Mouse (Mus musculus): ENCODE results near the gene Tcte1. TPM values are rescaled to one million over a fixed set of nuclear protein-coding genes. Genes with fewer than 3 reads are reported as not detected.

The Tcte1 gene
- polyA plus RNA-seq (2014; fragmentation: Nextera tagmentation; extraction: Ambion mirVana) = 1.7 and 2.0 TPM in 2 replicates

GRCm38 (mm10) chr17:45523263-45523662, at the start of gene Tcte1:
Gene Tcte1, plus strand, starts transcription at chr17:45523434.
- DNase-seq (ENCODE audit: low spot score, missing footprints) (peak; percentile 96), ATAC-seq (ENCODE audit: low FRiP score) (peak; percentile 90)
- H3K4me3 ChIP-seq (ENCODE audit: low read depth, low read length) = peak within 1 kb of the TSS; percentile 37
- H3K9me3 ChIP-seq (ENCODE audit: control insufficient read depth, low read length) = no peaks in the 10 kb centered on the region
- H3K4me2 ChIP-seq = peak within 1 kb of the TSS; percentile 77
- H3K9ac ChIP-seq (ENCODE audit: low read length) = peak within 1 kb of the TSS; percentile 75
- no peak within 1 kb of the TSS for H3K27ac ChIP-seq (ENCODE audit: low read depth, low read length)
- H3K4me1 ChIP-seq (ENCODE audit: control insufficient read depth, insufficient read depth, low read length) = peaks cover 6% of the 10 kb centered on the region
- H3K36me3 ChIP-seq (ENCODE audit: control insufficient read depth, insufficient read depth, low read length) = 0 out of 2 replicates have a peak, but pooled peaks cover 2% of the 10 kb centered on the region
- under 1% methylated on average over 21 of the region's 21 CpGs for WGBS
- H3K27me3 ChIP-seq (ENCODE audit: control insufficient read depth, insufficient read depth, low read length) = peaks cover 4% of the 10 kb centered on the region; the same call in 1 of the 2 replicates

- H3K9me3 ChIP-seq (ENCODE audit: control insufficient read depth, low read length) = no peaks in the 10 kb centered on the region
- H3K27ac ChIP-seq (ENCODE audit: low read depth, low read length) = no peak overlapping the region
- WGBS = 75% methylated on average over 6 of the region's 6 CpGs
- H3K27me3 ChIP-seq (ENCODE audit: control insufficient read depth, insufficient read depth, low read length) = peaks cover 5% of the 10 kb centered on the region; the same call in 1 of the 2 replicates
- H3K4me1 ChIP-seq (ENCODE audit: control insufficient read depth, insufficient read depth, low read length) = peaks cover 4% of the 10 kb centered on the region; the same call in 1 of the 2 replicates
- no peak overlapping the region for H3K4me3 ChIP-seq (ENCODE audit: low read depth, low read length)
- no peaks in the 10 kb centered on the region for H3K36me3 ChIP-seq (ENCODE audit: control insufficient read depth, insufficient read depth, low read length)
- DNase-seq (ENCODE audit: low spot score, missing footprints) (no peak), ATAC-seq (ENCODE audit: low FRiP score) (no peak)
- H3K4me2 ChIP-seq = no peak overlapping the region
- H3K9ac ChIP-seq (ENCODE audit: low read length) = no peak overlapping the region
These were observed 49.6 kb upstream of the Tcte1 start for GRCm38 (mm10) chr17:45473667-45474066.

- peak; percentile 28; the same call in 1 of the 2 replicates for ATAC-seq (ENCODE audit: low FRiP score)
- 76% methylated on average over 8 of the region's 8 CpGs for WGBS
- peaks cover 5% of the 10 kb centered on the region; the same call in 1 of the 2 replicates for H3K27me3 ChIP-seq (ENCODE audit: control insufficient read depth, insufficient read depth, low read length)
- peak overlapping the region; percentile 30; the same call in 1 of the 2 replicates for H3K4me3 ChIP-seq (ENCODE audit: low read depth, low read length)
- H3K36me3 ChIP-seq (ENCODE audit: control insufficient read depth, insufficient read depth, low read length) = no peaks in the 10 kb centered on the region
- peaks cover 4% of the 10 kb centered on the region; the same call in 1 of the 2 replicates for H3K4me1 ChIP-seq (ENCODE audit: control insufficient read depth, insufficient read depth, low read length)
- peak overlapping the region; percentile 61 for H3K4me2 ChIP-seq
- H3K9ac ChIP-seq (ENCODE audit: low read length) = no peak overlapping the region; the same call in 1 of the 2 replicates
- H3K9me3 ChIP-seq (ENCODE audit: control insufficient read depth, low read length) = no peaks in the 10 kb centered on the region
- DNase-seq (ENCODE audit: low spot score, missing footprints) = no peak
- H3K27ac ChIP-seq (ENCODE audit: low read depth, low read length) = no peak overlapping the region
These were observed 49.1 kb upstream of the Tcte1 start for GRCm38 (mm10) chr17:45474146-45474545.

- H3K9ac ChIP-seq (ENCODE audit: low read length) = peak within 1 kb of the TSS; percentile 58
- no peaks in the 10 kb centered on the region for H3K36me3 ChIP-seq (ENCODE audit: control insufficient read depth, insufficient read depth, low read length)
- no peak within 1 kb of the TSS for H3K27ac ChIP-seq (ENCODE audit: low read depth, low read length)
- peaks cover 4% of the 10 kb centered on the region; the same call in 1 of the 2 replicates for H3K4me1 ChIP-seq (ENCODE audit: control insufficient read depth, insufficient read depth, low read length)
- peak; percentile 83 for ATAC-seq (ENCODE audit: low FRiP score)
- 7% methylated on average over 30 of the region's 30 CpGs for WGBS
- no peaks in the 10 kb centered on the region for H3K9me3 ChIP-seq (ENCODE audit: control insufficient read depth, low read length)
- H3K27me3 ChIP-seq (ENCODE audit: control insufficient read depth, insufficient read depth, low read length) = peaks cover 5% of the 10 kb centered on the region; the same call in 1 of the 2 replicates
- H3K4me3 ChIP-seq (ENCODE audit: low read depth, low read length) = peak within 1 kb of the TSS; percentile 30
- peak; percentile 92 for DNase-seq (ENCODE audit: low spot score, missing footprints)
- peak within 1 kb of the TSS; percentile 61 for H3K4me2 ChIP-seq
These were observed 48.4 kb upstream of the Tcte1 start, which contains the start of gene Spats1 for GRCm38 (mm10) chr17:45474669-45475465. Gene Spats1, minus strand, starts transcription at chr17:45475415.

- no peak overlapping the region for H3K4me3 ChIP-seq (ENCODE audit: low read depth, low read length)
- peaks cover 5% of the 10 kb centered on the region; the same call in 1 of the 2 replicates for H3K27me3 ChIP-seq (ENCODE audit: control insufficient read depth, insufficient read depth, low read length)
- WGBS = 21% methylated on average over 12 of the region's 12 CpGs
- no peak overlapping the region for H3K27ac ChIP-seq (ENCODE audit: low read depth, low read length)
- ATAC-seq (ENCODE audit: low FRiP score) (peak; percentile 51; the same call in 1 of the 2 replicates), DNase-seq (ENCODE audit: low spot score, missing footprints) (peak; percentile 98)
- no peaks in the 10 kb centered on the region; the same call in 1 of the 2 replicates for H3K9me3 ChIP-seq (ENCODE audit: control insufficient read depth, low read length)
- no peak overlapping the region for H3K4me2 ChIP-seq
- peaks cover 4% of the 10 kb centered on the region; the same call in 1 of the 2 replicates for H3K4me1 ChIP-seq (ENCODE audit: control insufficient read depth, insufficient read depth, low read length)
- no peaks in the 10 kb centered on the region for H3K36me3 ChIP-seq (ENCODE audit: control insufficient read depth, insufficient read depth, low read length)
- no peak overlapping the region for H3K9ac ChIP-seq (ENCODE audit: low read length)
These were observed 44.9 kb upstream of the Tcte1 start for GRCm38 (mm10) chr17:45478234-45478825.

GRCm38 (mm10) chr17:45480429-45480828, 42.8 kb upstream of the Tcte1 start:
- Histone ChIP-seq H3K9ac (ENCODE audit: low read length) (no peak overlapping the region), H3K4me3 (ENCODE audit: low read depth, low read length) (no peak overlapping the region), H3K9me3 (ENCODE audit: control insufficient read depth, low read length) (no peaks in the 10 kb centered on the region; the same call in 1 of the 2 replicates), H3K27ac (ENCODE audit: low read depth, low read length) (no peak overlapping the region), H3K36me3 (ENCODE audit: control insufficient read depth, insufficient read depth, low read length) (no peaks in the 10 kb centered on the region), H3K4me1 (ENCODE audit: control insufficient read depth, insufficient read depth, low read length) (no peaks in the 10 kb centered on the region), H3K4me2 (no peak overlapping the region), H3K27me3 (ENCODE audit: control insufficient read depth, insufficient read depth, low read length) (peaks cover 3% of the 10 kb centered on the region; the same call in 1 of the 2 replicates)
- 45% methylated on average over 2 of the region's 2 CpGs for WGBS
- no peak for DNase-seq (ENCODE audit: low spot score, missing footprints)
- ATAC-seq (ENCODE audit: low FRiP score) = no peak

GRCm38 (mm10) chr17:45485581-45485980, 37.7 kb upstream of the Tcte1 start:
- Histone ChIP-seq H3K4me3 (ENCODE audit: low read depth, low read length) (no peak overlapping the region), H3K27ac (ENCODE audit: low read depth, low read length) (no peak overlapping the region), H3K9me3 (ENCODE audit: control insufficient read depth, low read length) (no peaks in the 10 kb centered on the region; the same call in 1 of the 2 replicates), H3K36me3 (ENCODE audit: control insufficient read depth, insufficient read depth, low read length) (no peaks in the 10 kb centered on the region), H3K9ac (ENCODE audit: low read length) (no peak overlapping the region), H3K4me1 (ENCODE audit: control insufficient read depth, insufficient read depth, low read length) (no peaks in the 10 kb centered on the region), H3K4me2 (no peak overlapping the region), H3K27me3 (ENCODE audit: control insufficient read depth, insufficient read depth, low read length) (no peaks in the 10 kb centered on the region)
- no peak for DNase-seq (ENCODE audit: low spot score, missing footprints)
- ATAC-seq (ENCODE audit: low FRiP score) = no peak
- WGBS = 87% methylated on average over 7 of the region's 7 CpGs

- 21% methylated on average over 5 of the region's 5 CpGs for WGBS
- no peak overlapping the region for H3K27ac ChIP-seq (ENCODE audit: low read depth, low read length)
These were observed 36.0 kb upstream of the Tcte1 start for GRCm38 (mm10) chr17:45487216-45487615.

More at GRCm38 (mm10) chr17:45487216-45487615, 36.0 kb upstream of the Tcte1 start:
- no peaks in the 10 kb centered on the region for H3K4me1 ChIP-seq (ENCODE audit: control insufficient read depth, insufficient read depth, low read length)
- DNase-seq (ENCODE audit: low spot score, missing footprints) (no peak), ATAC-seq (ENCODE audit: low FRiP score) (no peak)
- no peaks in the 10 kb centered on the region for H3K36me3 ChIP-seq (ENCODE audit: control insufficient read depth, insufficient read depth, low read length)
- H3K4me2 ChIP-seq = no peak overlapping the region
- H3K4me3 ChIP-seq (ENCODE audit: low read depth, low read length) = no peak overlapping the region
- H3K9me3 ChIP-seq (ENCODE audit: control insufficient read depth, low read length) = no peaks in the 10 kb centered on the region
- H3K9ac ChIP-seq (ENCODE audit: low read length) = no peak overlapping the region
- no peaks in the 10 kb centered on the region for H3K27me3 ChIP-seq (ENCODE audit: control insufficient read depth, insufficient read depth, low read length)
